9 mouse cellular contexts compared by ENCODE assay signal in genomic region chr9:107706781-107707211, GRCm38 (mm10). TPM values are rescaled to one million over a fixed set of nuclear protein-coding genes. Genes with fewer than 3 reads are reported as not detected.
A peak's percentile ranks its signal among the peaks of the same experiment; 100 is the strongest.
DNase-seq lines count a peak whose midpoint lies in the region; ATAC-seq and TF ChIP-seq lines count a peak whose summit lies in the region.
"Had no signal": no experiment of that assay in that cellular context is flagged by ENCODE, and none has a peak within 500 bp of the region (broad histone marks: within the 10 kb centered on the region; RNA-seq: fewer than 3 reads in every experiment).

No protein-coding gene starts in this region.

- H3K36me3 ChIP-seq in kidney, postnatal 0 days (ENCODE audit: insufficient read depth, low read length) = no peaks in the 10 kb centered on the region; the same call in 1 of the 2 replicates
- H3K36me3 ChIP-seq in forebrain, embryonic 10.5 days (replicated peaks) = peaks cover 38% of the 10 kb centered on the region
- peaks cover 41% of the 10 kb centered on the region for H3K36me3 ChIP-seq in limb, embryonic 12.5 days
- no peaks in the 10 kb centered on the region for H3K36me3 ChIP-seq in small intestine, adult 2 months (ENCODE audit: control insufficient read depth, insufficient read depth, low read length)

- peak overlapping the region; percentile 75 for H3K4me3 ChIP-seq in kidney, postnatal 0 days (replicated peaks; ENCODE audit: low read depth, low read length)
- H3K4me3 ChIP-seq in forebrain, embryonic 10.5 days = peak overlapping the region; percentile 84
- H3K4me3 ChIP-seq in limb, embryonic 12.5 days (replicated peaks) = peak overlapping the region; percentile 94
- H3K4me3 ChIP-seq in small intestine, adult 2 months (ENCODE audit: low read depth, low read length) = peak overlapping the region; percentile 14; the same call in 1 of the 2 replicates

- peaks cover 51% of the 10 kb centered on the region for H3K4me1 ChIP-seq in kidney, postnatal 0 days (replicated peaks; ENCODE audit: insufficient read depth, low read length)
- H3K4me1 ChIP-seq in forebrain, embryonic 10.5 days = peaks cover 93% of the 10 kb centered on the region
- H3K4me1 ChIP-seq in limb, embryonic 12.5 days (replicated peaks) = peaks cover 66% of the 10 kb centered on the region
- H3K4me1 ChIP-seq in small intestine, adult 2 months (ENCODE audit: control insufficient read depth, insufficient read depth, insufficient read length, low read length) = peaks cover 9% of the 10 kb centered on the region

- DNase-seq in kidney, postnatal 0 days (ENCODE audit: low spot score) = peak; percentile 35
- no peak for DNase-seq in kidney, postnatal 36 days
- peak; percentile 53 for DNase-seq in forebrain, embryonic 10.5 days (ENCODE audit: extremely low spot score, low spot score)
- no peak for DNase-seq in left cerebral cortex, postnatal 10 days (ENCODE audit: extremely low spot score in 1 of 2, low spot score in 2 of 2)
- DNase-seq in cerebellum, adult 11-12 months = no peak
- no peak for DNase-seq in right cerebral cortex, adult 2 months (ENCODE audit: low spot score in 2 of 2)

- 8% methylated on average over 14 of the region's 14 CpGs for WGBS in kidney, postnatal 0 days
- WGBS in forebrain, embryonic 10.5 days = 3% methylated on average over 14 of the region's 14 CpGs
- WGBS in limb, embryonic 12.5 days = 1% methylated on average over 14 of the region's 14 CpGs
- 50% methylated on average over 14 of the region's 14 CpGs for WGBS in small intestine, adult 2 months

- H3K9ac ChIP-seq in kidney, postnatal 0 days (ENCODE audit: low read depth, low read length) = peak overlapping the region; percentile 93; the same call in 1 of the 2 replicates
- H3K9ac ChIP-seq in limb, embryonic 12.5 days (replicated peaks) = peak overlapping the region; percentile 98

- peak overlapping the region; percentile 97 for H3K4me2 ChIP-seq in kidney, postnatal 0 days (ENCODE audit: low read length)
- H3K4me2 ChIP-seq in limb, embryonic 12.5 days = peak overlapping the region; percentile 94

- no peak overlapping the region for H3K27ac ChIP-seq in kidney, postnatal 0 days
- H3K27ac ChIP-seq in forebrain, embryonic 10.5 days = peak overlapping the region; percentile 92
- H3K27ac ChIP-seq in limb, embryonic 12.5 days = peak overlapping the region; percentile 97
- H3K27ac ChIP-seq in small intestine, adult 2 months (ENCODE audit: insufficient read depth, low read depth, low read length) = no peak overlapping the region

- no peaks in the 10 kb centered on the region for H3K27me3 ChIP-seq in kidney, postnatal 0 days (ENCODE audit: insufficient read depth, low read length)
- H3K27me3 ChIP-seq in forebrain, embryonic 10.5 days (ENCODE audit: poor library complexity, severe bottlenecking) = peaks cover 67% of the 10 kb centered on the region
- H3K27me3 ChIP-seq in limb, embryonic 12.5 days = no peaks in the 10 kb centered on the region
- H3K27me3 ChIP-seq in small intestine, adult 2 months (ENCODE audit: control insufficient read depth, insufficient read depth, low read length) = peaks cover 15% of the 10 kb centered on the region

- ATAC-seq in kidney, postnatal 0 days (replicated peaks; ENCODE audit: low FRiP score, low read depth) = no peak
- ATAC-seq in limb, embryonic 12.5 days (ENCODE audit: insufficient number of reproducible peaks, insufficient read depth, low FRiP score, low TSS enrichment, low read depth) = 0 out of 2 replicates have a peak, but pooled peaks have one; percentile 22

- no peak for TF ChIP-seq POLR2A in small intestine, adult 2 months (IDR thresholded peaks at IDR 0.05; ENCODE audit: low read depth, low read length)

- no peaks in the 10 kb centered on the region for H3K9me3 ChIP-seq in kidney, postnatal 0 days (replicated peaks; ENCODE audit: low read length)
- no peaks in the 10 kb centered on the region for H3K9me3 ChIP-seq in forebrain, embryonic 10.5 days
- no peaks in the 10 kb centered on the region for H3K9me3 ChIP-seq in limb, embryonic 12.5 days

- TF ChIP-seq CTCF in kidney, postnatal 0 days (IDR thresholded peaks at IDR 0.05; ENCODE audit: low read depth) = no peak
- no peak for TF ChIP-seq CTCF in small intestine, adult 2 months (IDR thresholded peaks at IDR 0.05; ENCODE audit: extremely low read depth, insufficient read length, insufficient replicate concordance, low read depth, low read length)

- intact Hi-C loops in left cerebral cortex, postnatal 10 days (cut with DNase I) = no loop called here

RNA-seq across cellular contexts. Expression of gene Sema3f, which starts 3.5 kb away (rescaled TPM):
- polyA plus RNA-seq in kidney, postnatal 0 days (2015; fragmentation: Nextera tagmentation; extraction: Ambion mirVana) = 16.2 and 17.3 TPM in 2 replicates
- polyA plus RNA-seq in forebrain, embryonic 10.5 days (2016; fragmentation: Nextera tagmentation; extraction: Ambion mirVana) = 10.0 and 11.2 TPM in 2 replicates
- 47.6 and 53.5 TPM in 2 replicates for polyA plus RNA-seq in limb, embryonic 12.5 days (2016; fragmentation: Nextera tagmentation; extraction: Ambion mirVana)
- polyA plus RNA-seq in small intestine, adult 2 months (2012; rRNA removed) = 24.2 and 30.7 TPM in 2 replicates
- 10 to 100 TPM; 14.3 to 19.2 TPM for total RNA-seq in left cerebral cortex, postnatal 10 days (2021)
- total RNA-seq: MEL had no signal

RNA-seq across cellular contexts. Expression of gene Gnat1, which starts 27.3 kb away (rescaled TPM):
- 0.89 and 1.2 TPM in 2 replicates for polyA plus RNA-seq in kidney, postnatal 0 days (2015; fragmentation: Nextera tagmentation; extraction: Ambion mirVana)
- 3.9 and 4.1 TPM in 2 replicates for polyA plus RNA-seq in forebrain, embryonic 10.5 days (2016; fragmentation: Nextera tagmentation; extraction: Ambion mirVana)
- polyA plus RNA-seq in limb, embryonic 12.5 days (2016; fragmentation: Nextera tagmentation; extraction: Ambion mirVana) = 2.1 and 2.2 TPM in 2 replicates
- 0.13 and 0.17 TPM in 2 replicates for polyA plus RNA-seq in small intestine, adult 2 months (2012; rRNA removed)
- total RNA-seq in left cerebral cortex, postnatal 10 days (2021) = under 1 TPM; 0.32 to 0.93 TPM

RNA-seq across cellular contexts. Expression of gene Slc38a3, which starts 37.5 kb away (rescaled TPM):
- 12.9 and 14.7 TPM in 2 replicates for polyA plus RNA-seq in kidney, postnatal 0 days (2015; fragmentation: Nextera tagmentation; extraction: Ambion mirVana)
- polyA plus RNA-seq in forebrain, embryonic 10.5 days (2016; fragmentation: Nextera tagmentation; extraction: Ambion mirVana) = 8.8 and 9.0 TPM in 2 replicates
- polyA plus RNA-seq in limb, embryonic 12.5 days (2016; fragmentation: Nextera tagmentation; extraction: Ambion mirVana) = 3.5 and 5.0 TPM in 2 replicates
- 2.8 and 48.7 TPM in 2 replicates for polyA plus RNA-seq in small intestine, adult 2 months (2012; rRNA removed)
- 10 to 100 TPM; 84.1 to 90.3 TPM for total RNA-seq in left cerebral cortex, postnatal 10 days (2021)
- total RNA-seq: MEL had no signal

Comparison
In these comparisons a context has a peak if more than half of its experiments do, and no peak if none do; other contexts are left out.
1. DNase-seq: peak in kidney, postnatal 0 days (single experiment) and forebrain, embryonic 10.5 days (single experiment); none in kidney, postnatal 36 days (0 of 2), left cerebral cortex, postnatal 10 days (0 of 2), cerebellum, adult 11-12 months (single experiment) and right cerebral cortex, adult 2 months (0 of 2).
2. H3K27ac ChIP-seq: peak in forebrain, embryonic 10.5 days (single experiment) and limb, embryonic 12.5 days (single experiment); none in kidney, postnatal 0 days (single experiment) and small intestine, adult 2 months (single experiment).
3. H3K4me3 ChIP-seq: peak in every context shown above with its lines; median percentile 94 in limb, embryonic 12.5 days; 84 in forebrain, embryonic 10.5 days; 75 in kidney, postnatal 0 days; 14 in small intestine, adult 2 months.